7 mouse cellular contexts compared by ENCODE assay signal in genomic region chr1:132388813-132389803, GRCm38 (mm10). TPM values are rescaled to one million over a fixed set of nuclear protein-coding genes. Genes with fewer than 3 reads are reported as not detected.
A peak's percentile ranks its signal among the peaks of the same experiment; 100 is the strongest.
DNase-seq lines count a peak whose midpoint lies in the region; ATAC-seq and TF ChIP-seq lines count a peak whose summit lies in the region.

No protein-coding gene starts in this region.

- peaks cover 29% of the 10 kb centered on the region for H3K79me2 ChIP-seq in myocyte (ENCODE audit: control insufficient read depth, insufficient read depth)

- no peak overlapping the region; the same call in 1 of the 2 replicates for H3K27ac ChIP-seq in forebrain, embryonic 15.5 days (replicated peaks)
- H3K27ac ChIP-seq in limb, embryonic 13.5 days: no peak overlapping the region; the same call in 1 of the 2 replicates

- H3K9me3 ChIP-seq in forebrain, embryonic 15.5 days: no peaks in the 10 kb centered on the region
- no peaks in the 10 kb centered on the region for H3K9me3 ChIP-seq in limb, embryonic 13.5 days

- 42% methylated on average over 8 of the region's 8 CpGs for WGBS in forebrain, embryonic 15.5 days
- 53% methylated on average over 8 of the region's 8 CpGs for WGBS in limb, embryonic 13.5 days

- H3K4me3 ChIP-seq in forebrain, embryonic 15.5 days: peak overlapping the region; percentile 87
- H3K4me3 ChIP-seq in limb, embryonic 13.5 days: peak overlapping the region; percentile 77
- H3K4me3 ChIP-seq in myocyte: peak overlapping the region; percentile 61

- no peak for ATAC-seq in forebrain, embryonic 15.5 days (replicated peaks)
- ATAC-seq in limb, embryonic 13.5 days (ENCODE audit: low FRiP score, low read depth): no peak

- H3K36me3 ChIP-seq in forebrain, embryonic 15.5 days: no peaks in the 10 kb centered on the region
- H3K36me3 ChIP-seq in limb, embryonic 13.5 days: no peaks in the 10 kb centered on the region
- H3K36me3 ChIP-seq in myocyte (ENCODE audit: control insufficient read depth, insufficient read depth): no peaks in the 10 kb centered on the region

- no peak overlapping the region for H3ac ChIP-seq in myocyte (ENCODE audit: control insufficient read depth, insufficient read length)

- peak overlapping the region; percentile 95 for H3K4me2 ChIP-seq in forebrain, embryonic 15.5 days (replicated peaks)
- peak overlapping the region; percentile 91 for H3K4me2 ChIP-seq in limb, embryonic 13.5 days (replicated peaks)
- H3K4me2 ChIP-seq in myocyte (ENCODE audit: low read depth): peak overlapping the region; percentile 71

- no peak for TF ChIP-seq POLR2A in myocyte (IDR thresholded peaks at IDR 0.05; ENCODE audit: insufficient read length, low read depth)

- H3K27me3 ChIP-seq in forebrain, embryonic 15.5 days: no peaks in the 10 kb centered on the region
- H3K27me3 ChIP-seq in limb, embryonic 13.5 days: no peaks in the 10 kb centered on the region
- no peaks in the 10 kb centered on the region for H3K27me3 ChIP-seq in myocyte (ENCODE audit: control insufficient read depth, insufficient read depth, insufficient read length)

- H3K4me1 ChIP-seq in forebrain, embryonic 15.5 days: peaks cover 74% of the 10 kb centered on the region
- H3K4me1 ChIP-seq in limb, embryonic 13.5 days: peaks cover 62% of the 10 kb centered on the region

- peak; percentile 32 to 67 for DNase-seq in spleen, postnatal 4 days (ENCODE audit: low spot score in 2 of 2)
- DNase-seq in spleen, adult 12 weeks (ENCODE audit: low spot score): no peak
- DNase-seq in urinary bladder, postnatal 10 days (ENCODE audit: low spot score): no peak
- DNase-seq in left cerebral cortex, postnatal 14 days (ENCODE audit: low spot score in 2 of 2): no peak

- intact Hi-C loops in left cerebral cortex, postnatal 14 days (cut with DNase I): loop anchor here (10.0 kb wide), 1 partner anchor 206 kb away; no protein-coding TSS in a partner anchor

- peak overlapping the region; percentile 93 for H3K9ac ChIP-seq in forebrain, embryonic 15.5 days (replicated peaks)
- H3K9ac ChIP-seq in limb, embryonic 13.5 days: peak overlapping the region; percentile 94; the same call in 1 of the 2 replicates

TF ChIP-seq in myocyte, 11 proteins besides CTCF, POLR2A, EP300 and RAD21:
- TF ChIP-seq REST (IDR thresholded peaks at IDR 0.05; ENCODE audit: insufficient read depth, insufficient read length) (no peak), MYOG (IDR thresholded peaks at IDR 0.05; ENCODE audit: control insufficient read depth in 1 of 3, insufficient read depth in 1 of 3, insufficient read length in 2 of 3, low read depth in 2 of 3) (no peak)

RNA-seq across cellular contexts. Expression of gene Tmcc2, which starts 2.0 kb away (rescaled TPM):
- 33.1 and 33.3 TPM in 2 replicates for polyA plus RNA-seq in forebrain, embryonic 15.5 days (2015; fragmentation: Nextera tagmentation; extraction: Ambion mirVana)
- polyA plus RNA-seq in limb, embryonic 13.5 days (2015; fragmentation: Nextera tagmentation; extraction: Ambion mirVana): 12.0 and 14.4 TPM in 2 replicates
- polyA plus RNA-seq in myocyte (2012; fragmentation: generic; extraction: Trizol): 35.2 TPM
- 100 to 1,000 TPM; 128 to 132 TPM for total RNA-seq in left cerebral cortex, postnatal 14 days (2021)

RNA-seq across cellular contexts. Expression of gene Dstyk, which starts 28.2 kb away (rescaled TPM):
- polyA plus RNA-seq in forebrain, embryonic 15.5 days (2015; fragmentation: Nextera tagmentation; extraction: Ambion mirVana): 11.3 and 13.2 TPM in 2 replicates
- 15.8 and 18.0 TPM in 2 replicates for polyA plus RNA-seq in limb, embryonic 13.5 days (2015; fragmentation: Nextera tagmentation; extraction: Ambion mirVana)
- 6.9 TPM for polyA plus RNA-seq in myocyte (2012; fragmentation: generic; extraction: Trizol)
- 10 to 100 TPM; 32.4 to 32.6 TPM for total RNA-seq in left cerebral cortex, postnatal 14 days (2021)

Comparison
In these comparisons a context has a peak if more than half of its experiments do, and no peak if none do; other contexts are left out.
1. DNase-seq: peak in spleen, postnatal 4 days (2 of 2); none in spleen, adult 12 weeks (single experiment), urinary bladder, postnatal 10 days (single experiment) and left cerebral cortex, postnatal 14 days (0 of 2).
2. Peak in every context shown above with its lines, with median percentiles within 50 percentile points of each other: H3K4me2 ChIP-seq and H3K4me3 ChIP-seq.